Comparison of ENCODE assay signal across 9 mouse cellular contexts in genomic region chr1:23321331-23321851, GRCm38 (mm10).
A peak's percentile ranks its signal among the peaks of the same experiment; 100 is the strongest.
DNase-seq lines count a peak whose midpoint lies in the region; ATAC-seq lines count a peak whose summit lies in the region.
"Had no signal": no experiment of that assay in that cellular context is flagged by ENCODE, and none has a peak within 500 bp of the region (broad histone marks: within the 10 kb centered on the region; RNA-seq: fewer than 3 reads in every experiment).

No protein-coding gene starts in this region.

- peak overlapping the region; percentile 35 for H3K4me2 ChIP-seq in forebrain, embryonic 15.5 days (replicated peaks)
- H3K4me2 ChIP-seq in hindbrain, embryonic 15.5 days, result peak overlapping the region; percentile 38
- H3K4me2 ChIP-seq: limb, embryonic 13.5 days had no signal

- peak overlapping the region; percentile 4; the same call in 1 of the 2 replicates for H3K4me3 ChIP-seq in forebrain, embryonic 15.5 days
- peak overlapping the region; percentile 1; the same call in 1 of the 2 replicates for H3K4me3 ChIP-seq in hindbrain, embryonic 15.5 days
- H3K4me3 ChIP-seq: limb, embryonic 13.5 days had no signal

- H3K4me1 ChIP-seq in forebrain, embryonic 15.5 days, result peaks cover 10% of the 10 kb centered on the region
- H3K4me1 ChIP-seq in hindbrain, embryonic 15.5 days (replicated peaks), result peaks cover 9% of the 10 kb centered on the region; the same call in 1 of the 2 replicates
- H3K4me1 ChIP-seq: limb, embryonic 13.5 days had no signal

- WGBS in forebrain, embryonic 15.5 days, result 12% methylated on average over 10 of the region's 10 CpGs
- WGBS in hindbrain, embryonic 15.5 days, result 20% methylated on average over 10 of the region's 10 CpGs

- peak; percentile 12 for DNase-seq in adrenal gland, adult 2 months
- no peak for DNase-seq in adrenal gland, adult 18-20 months (ENCODE audit: low spot score in 2 of 2)
- DNase-seq in CD8-positive naive resting alpha-beta T cell, adult 2 months (ENCODE audit: low read depth in 2 of 2, low spot score in 2 of 2), result peak; percentile 0 to 1
- peak; percentile 67 for DNase-seq in lung, postnatal 25 days (ENCODE audit: low spot score)
- peak; percentile 18 for DNase-seq in thymus, postnatal 25 days
- no peak for DNase-seq in ovary, postnatal 36 days (ENCODE audit: low spot score)

- no peaks in the 10 kb centered on the region for H3K27me3 ChIP-seq in forebrain, embryonic 15.5 days
- H3K27me3 ChIP-seq in hindbrain, embryonic 15.5 days, result no peaks in the 10 kb centered on the region
- H3K27me3 ChIP-seq: limb, embryonic 13.5 days had no signal

- H3K27ac ChIP-seq in forebrain, embryonic 15.5 days (replicated peaks), result no peak overlapping the region; the same call in 1 of the 2 replicates
- H3K27ac ChIP-seq in hindbrain, embryonic 15.5 days (replicated peaks), result peak overlapping the region; percentile 37; the same call in 1 of the 2 replicates
- H3K27ac ChIP-seq: limb, embryonic 13.5 days had no signal

- H3K36me3 ChIP-seq in forebrain, embryonic 15.5 days, result no peaks in the 10 kb centered on the region
- H3K36me3 ChIP-seq in hindbrain, embryonic 15.5 days, result no peaks in the 10 kb centered on the region
- H3K36me3 ChIP-seq: limb, embryonic 13.5 days had no signal

- H3K9ac ChIP-seq in forebrain, embryonic 15.5 days (replicated peaks), result no peak overlapping the region
- no peak overlapping the region for H3K9ac ChIP-seq in hindbrain, embryonic 15.5 days
- H3K9ac ChIP-seq: limb, embryonic 13.5 days had no signal

- H3K9me3 ChIP-seq in forebrain, embryonic 15.5 days, result no peaks in the 10 kb centered on the region
- no peaks in the 10 kb centered on the region for H3K9me3 ChIP-seq in hindbrain, embryonic 15.5 days
- H3K9me3 ChIP-seq: limb, embryonic 13.5 days had no signal

- ATAC-seq in forebrain, embryonic 15.5 days (replicated peaks), result peak; percentile 73; the same call in 1 of the 2 replicates
- ATAC-seq in hindbrain, embryonic 15.5 days (ENCODE audit: low FRiP score, low read depth), result peak; percentile 79; the same call in 1 of the 2 replicates

Comparison
In these comparisons a context has a peak if more than half of its experiments do, and no peak if none do; other contexts are left out.
1. DNase-seq: peak in adrenal gland, adult 2 months (single experiment), CD8-positive naive resting alpha-beta T cell, adult 2 months (2 of 2), lung, postnatal 25 days (single experiment) and thymus, postnatal 25 days (single experiment); none in adrenal gland, adult 18-20 months (0 of 2) and ovary, postnatal 36 days (single experiment).